Mouse (Mus musculus) cerebellum, adult 2 months (tissue): ENCODE results near the gene Dstyk.

Experiments
- CTCF ChIP-seq: fragments of 200-500 bp; IDR thresholded peaks from 2 replicates; pipeline ENCODE4 v1.5.1; 2011; ENCODE audit warnings: low read depth, mild to moderate bottlenecking, control low read depth, low read length, moderate library complexity, borderline replicate concordance; ENCODE audit not compliant: insufficient read depth
- POLR2A ChIP-seq: fragments of 200-500 bp; IDR thresholded peaks from 2 replicates; pipeline ENCODE4 v1.6.1; 2011; ENCODE audit warnings: low read length, control low read depth, borderline replicate concordance; ENCODE audit not compliant: insufficient read depth

GRCm38 (mm10) chr1:132469519-132469918, 52.2 kb downstream of the Dstyk start:
- TF ChIP-seq CTCF (no peak), POLR2A (no peak)
